Mouse (Mus musculus) testis, adult 2 months (tissue): ENCODE results near the gene Prkar2a. TPM values are rescaled to one million over a fixed set of nuclear protein-coding genes. Genes with fewer than 3 reads are reported as not detected.

ENCODE experiments used
- H3K27ac ChIP-seq: fragments of 200-500 bp; 2 replicates; pipeline ENCODE4 v1.5.1; 2012; ENCODE audit warnings: low read depth, low read length; ENCODE audit not compliant: control insufficient read depth, insufficient read depth
- H3K27me3 ChIP-seq: fragments of 200-500 bp; 2 replicates; pipeline ENCODE4 v1.6.1; 2012; ENCODE audit warnings: mild to moderate bottlenecking, low read length, moderate library complexity; ENCODE audit not compliant: control insufficient read depth, insufficient read depth
- H3K36me3 ChIP-seq: fragments of 200-500 bp; 2 replicates; pipeline ENCODE4 v1.6.1; 2012; ENCODE audit warnings: mild to moderate bottlenecking, low read length; ENCODE audit not compliant: control insufficient read depth, insufficient read depth
- H3K4me1 ChIP-seq: fragments of 200-500 bp; 2 replicates; pipeline ENCODE4 v1.6.1; 2012; ENCODE audit warnings: low read length; ENCODE audit not compliant: control insufficient read depth, insufficient read depth
- H3K4me3 ChIP-seq: fragments of 200-500 bp; 2 replicates; pipeline ENCODE4 v1.5.1; 2012; ENCODE audit warnings: low read depth, mild to moderate bottlenecking, low read length, moderate library complexity, mixed read lengths; ENCODE audit not compliant: control insufficient read depth
- CTCF ChIP-seq: fragments of 200-500 bp; IDR thresholded peaks from 2 replicates; pipeline ENCODE4 v1.5.1; 2012; ENCODE audit warnings: low read depth, mild to moderate bottlenecking, inconsistent platforms, low read length, moderate library complexity; ENCODE audit not compliant: control insufficient read depth, insufficient read depth, insufficient replicate concordance
- POLR2A ChIP-seq: fragments of 200-500 bp; IDR thresholded peaks from 2 replicates; pipeline ENCODE4 v1.6.1; 2012; ENCODE audit warnings: low read depth, mild to moderate bottlenecking, inconsistent platforms, low read length, moderate library complexity; ENCODE audit not compliant: control insufficient read depth
- polyA plus RNA-seq: library from polyadenylated mRNA; depleted of rRNA; stranded (reverse); fragments of >200 nt; gene quantifications from 2 replicates; pipeline ENCODE4 v1.2.3, GENCODE M21; 2012; rRNA removed

Gene Prkar2a
- polyA plus RNA-seq, 1 experiment, result 112 TPM

- no peak for TF ChIP-seq POLR2A
- TF ChIP-seq CTCF, result no peak
- H3K36me3 ChIP-seq, result peaks cover 4% of the 10 kb centered on the region
- H3K27ac ChIP-seq, result no peak overlapping the region
- H3K27me3 ChIP-seq, result no peaks in the 10 kb centered on the region
- no peak overlapping the region for H3K4me3 ChIP-seq
- peaks cover 7% of the 10 kb centered on the region for H3K4me1 ChIP-seq
Measured at GRCm38 (mm10) chr9:108798508-108799075, 109.5 kb downstream of the Prkar2a start.

GRCm38 (mm10) chr9:108799564-108799963 is 110.5 kb downstream of the Prkar2a start:
- no peaks in the 10 kb centered on the region for H3K27me3 ChIP-seq
- peaks cover 4% of the 10 kb centered on the region for H3K36me3 ChIP-seq
- peaks cover 7% of the 10 kb centered on the region for H3K4me1 ChIP-seq
- no peak overlapping the region for H3K4me3 ChIP-seq
- no peak overlapping the region for H3K27ac ChIP-seq
- no peak for TF ChIP-seq CTCF
- no peak for TF ChIP-seq POLR2A

Other genes with a start within 250 kb of the Prkar2a start
- 19.4 and 20.6 TPM in 2 replicates for gene Ccdc71, start 228.8 kb upstream of the Prkar2a start, polyA plus RNA-seq
- 15.2 and 18.7 TPM in 2 replicates for gene Klhdc8b, start 227.7 kb upstream of the Prkar2a start, polyA plus RNA-seq
- gene Lamb2, start 209.6 kb upstream of the Prkar2a start, polyA plus RNA-seq, result 23.3 and 24.3 TPM in 2 replicates
- gene Usp19, start 198.7 kb upstream of the Prkar2a start, polyA plus RNA-seq, result 128 and 134 TPM in 2 replicates
- gene Qars, start 181.6 kb upstream of the Prkar2a start, polyA plus RNA-seq, result 159 and 195 TPM in 2 replicates
- 196 and 208 TPM in 2 replicates for gene Qrich1, start 172.5 kb upstream of the Prkar2a start, polyA plus RNA-seq
- 172 and 183 TPM in 2 replicates for gene Impdh2, start 129.0 kb upstream of the Prkar2a start, polyA plus RNA-seq
- gene Ndufaf3, start 121.9 kb upstream of the Prkar2a start, polyA plus RNA-seq, result 347 and 402 TPM in 2 replicates
- 184 and 185 TPM in 2 replicates for gene Dalrd3, start 119.4 kb upstream of the Prkar2a start, polyA plus RNA-seq
- 13.4 and 13.5 TPM in 2 replicates for gene Wdr6, start 110.6 kb upstream of the Prkar2a start, polyA plus RNA-seq
- 5.4 and 5.5 TPM in 2 replicates for gene P4htm, start 91.6 kb upstream of the Prkar2a start, polyA plus RNA-seq
- 138 and 143 TPM in 2 replicates for gene Arih2, start 39.9 kb upstream of the Prkar2a start, polyA plus RNA-seq
- gene Slc25a20, start 27.2 kb upstream of the Prkar2a start, polyA plus RNA-seq, result 19.7 and 20.4 TPM in 2 replicates
- 49.7 and 54.0 TPM in 2 replicates for gene Ip6k2, start 94.5 kb downstream of the Prkar2a start, polyA plus RNA-seq
- gene Nckipsd, start 119.1 kb downstream of the Prkar2a start, polyA plus RNA-seq, result 5.6 and 5.9 TPM in 2 replicates
- gene Celsr3, start 137.0 kb downstream of the Prkar2a start, polyA plus RNA-seq, result 1.2 and 1.3 TPM in 2 replicates
- gene Slc26a6, start 164.0 kb downstream of the Prkar2a start, polyA plus RNA-seq, result 7.2 and 8.4 TPM in 2 replicates
- gene Tmem89, start 225.3 kb downstream of the Prkar2a start, polyA plus RNA-seq, result 400 and 456 TPM in 2 replicates
- 432 and 464 TPM in 2 replicates for gene Uqcrc1, start 247.3 kb downstream of the Prkar2a start, polyA plus RNA-seq